Mouse (Mus musculus) liver, embryonic 14.5 days (tissue): Measurements from ENCODE around the gene Agk. TPM values are rescaled to one million over a fixed set of nuclear protein-coding genes. Genes with fewer than 3 reads are reported as not detected.

Source experiments
- ATAC-seq: fragments of 200-750 bp; cut with Nextera tagmentation; 2 replicates; pipeline ENCODE4 v1.8.0; 2017; ENCODE audit warnings: moderate number of reproducible peaks, mild to moderate bottlenecking, moderate library complexity; ENCODE audit not compliant: insufficient read depth
- DNase-seq, 3 experiments: peaks; one replicate each; pipeline ENCODE4 v3.0.0-alpha.2; 2012 to 2013; ENCODE audit warnings: low read depth in 3 of 3, low spot score in 3 of 3
- H3K27ac ChIP-seq: fragments of 300-500 bp; sonication (generic); 2 replicates; pipeline ENCODE4 v1.5.1; 2014; ENCODE audit warnings: moderate library complexity, mild to moderate bottlenecking, control low read depth, inconsistent platforms
- H3K27me3 ChIP-seq: fragments of 300-500 bp; sonication (generic); 2 replicates; pipeline ENCODE4 v1.6.1; 2014; ENCODE audit warnings: mild to moderate bottlenecking, low read length, moderate library complexity; ENCODE audit not compliant: control insufficient read depth, insufficient read depth
- H3K36me3 ChIP-seq: fragments of 300-500 bp; sonication (generic); replicated peaks from 2 replicates; pipeline ENCODE4 v1.6.1; 2014; ENCODE audit warnings: low read depth; ENCODE audit not compliant: control insufficient read depth, insufficient read depth
- H3K4me1 ChIP-seq, 2 experiments: fragments of 200-500 bp in 1 of 2; fragments of 300-500 bp in 1 of 2; sonication (generic) in 1 of 2; replicated peaks; 2 replicates each; pipeline ENCODE4 v1.6.1; 2012 to 2014; ENCODE audit warnings: antibody characterized with exemption in 1 of 2, inconsistent platforms in 1 of 2, low read length in 1 of 2; ENCODE audit not compliant: control insufficient read depth in 2 of 2, insufficient read depth in 2 of 2
- H3K4me2 ChIP-seq: fragments of 300-500 bp; sonication (generic); 2 replicates; pipeline ENCODE4 v1.6.1; 2014; ENCODE audit warnings: low read depth, mild to moderate bottlenecking, control low read depth, moderate library complexity
- H3K4me3 ChIP-seq, 2 experiments: fragments of 200-500 bp in 1 of 2; fragments of 300-500 bp in 1 of 2; sonication (generic) in 1 of 2; 2 replicates each; pipeline ENCODE4 v1.5.1; 2012 to 2014; ENCODE audit warnings: low read depth in 2 of 2, low read length in 2 of 2, mild to moderate bottlenecking in 2 of 2, control low read depth in 1 of 2, inconsistent platforms in 1 of 2, moderate library complexity in 1 of 2; ENCODE audit not compliant: insufficient read depth in 1 of 2
- H3K9ac ChIP-seq: fragments of 300-500 bp; sonication (generic); replicated peaks from 2 replicates; pipeline ENCODE4 v1.6.1; 2014; ENCODE audit warnings: mild to moderate bottlenecking, control low read depth, moderate library complexity
- H3K9me3 ChIP-seq: fragments of 300-500 bp; sonication (generic); 2 replicates; pipeline ENCODE4 v1.6.1; 2016; ENCODE audit warnings: low read length, mixed read lengths; ENCODE audit not compliant: control insufficient read depth
- CTCF ChIP-seq: IDR thresholded peaks from 2 replicates; pipeline ENCODE4 v1.5.1; 2016; ENCODE audit warnings: antibody characterized with exemption, low read depth, control low read depth
- EP300 ChIP-seq: IDR thresholded peaks from 2 replicates; pipeline ENCODE4 v1.6.1; 2016; ENCODE audit warnings: antibody characterized with exemption, low read depth
- WGBS: fragments of 180-500 bp; shearing (Covaris S2); extraction: QIAGEN DNeasy Blood & Tissue Kit; methylation state at CpG from one replicate; pipeline ENCODE4 v1.1.7; 2014; ENCODE audit not compliant: insufficient replicate concordance; 5-methylcytosine and 5-hydroxymethylcytosine counted together
- polyA plus RNA-seq, 2 experiments: library from polyadenylated mRNA; depleted of rRNA in 1 of 2; stranded (reverse) in 1 of 2; unstranded in 1 of 2; fragments of >200 nt; fragmentation: Nextera tagmentation in 1 of 2; extraction: Ambion mirVana in 1 of 2; gene quantifications; 2 replicates each; pipeline versions ENCODE4 v1.2.1 to v1.2.3; 2012 to 2014

The Agk gene
- polyA plus RNA-seq, 2 experiments, result 7.5 to 12.0 TPM

- Histone ChIP-seq H3K36me3 (no peaks in the 10 kb centered on the region), H3K4me2 (no peak overlapping the region), H3K27me3 (no peaks in the 10 kb centered on the region), H3K4me3 (no peak overlapping the region), H3K27ac (no peak overlapping the region), H3K4me1 (no peaks in the 10 kb centered on the region), H3K9ac (no peak overlapping the region), H3K9me3 (no peaks in the 10 kb centered on the region)
- DNase-seq (no peak), ATAC-seq (no peak)
- 78% methylated on average over 2 of the region's 2 CpGs for WGBS
- TF ChIP-seq EP300 (no peak), CTCF (no peak)
Observed at GRCm38 (mm10) chr6:40333497-40333896, 8.5 kb downstream of the Agk start.

- DNase-seq (no peak), ATAC-seq (no peak)
- H3K36me3 ChIP-seq, result no peaks in the 10 kb centered on the region
- no peaks in the 10 kb centered on the region for H3K9me3 ChIP-seq
- no peak overlapping the region for H3K9ac ChIP-seq
- H3K27ac ChIP-seq, result no peak overlapping the region
- WGBS, result 68% methylated on average over 6 of the region's 6 CpGs
- no peak overlapping the region for H3K4me3 ChIP-seq
- no peaks in the 10 kb centered on the region for H3K27me3 ChIP-seq
- H3K4me2 ChIP-seq, result no peak overlapping the region
- no peak for TF ChIP-seq EP300
- no peak for TF ChIP-seq CTCF
- no peaks in the 10 kb centered on the region for H3K4me1 ChIP-seq
Observed at GRCm38 (mm10) chr6:40336735-40337731, 12.1 kb downstream of the Agk start.

GRCm38 (mm10) chr6:40346959-40347771 lies 22.2 kb downstream of the Agk start:
- Histone ChIP-seq H3K4me3 (no peak overlapping the region), H3K9ac (no peak overlapping the region), H3K9me3 (no peaks in the 10 kb centered on the region), H3K4me2 (no peak overlapping the region), H3K27ac (no peak overlapping the region), H3K4me1 (peaks cover 0 to 2% of the 10 kb centered on the region in 2 experiments; a peak in 1 of 4 replicates), H3K27me3 (no peaks in the 10 kb centered on the region), H3K36me3 (no peaks in the 10 kb centered on the region)
- WGBS, result 51% methylated on average over 10 of the region's 10 CpGs
- TF ChIP-seq EP300, result no peak
- DNase-seq (no peak), ATAC-seq (no peak)

DNA sequence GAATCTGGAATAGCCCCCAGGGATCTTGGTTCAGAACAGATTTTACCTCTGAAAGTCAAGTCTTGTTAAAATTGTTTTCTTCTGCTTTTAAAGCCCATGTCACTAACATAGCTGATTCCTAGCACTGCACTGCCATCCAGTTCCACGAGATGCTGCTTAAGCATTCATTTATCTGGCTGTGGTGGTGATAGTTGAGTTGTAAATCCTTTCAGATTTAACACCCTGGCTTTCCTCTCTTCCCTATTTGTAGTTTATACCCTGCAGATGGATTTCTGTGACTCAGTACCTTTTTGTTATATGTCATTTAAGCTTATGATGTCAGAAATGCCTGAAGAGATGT lies 22.8 kb downstream of the Agk start:
- ATAC-seq, result no peak
- no peak overlapping the region for H3K27ac ChIP-seq

DNA sequence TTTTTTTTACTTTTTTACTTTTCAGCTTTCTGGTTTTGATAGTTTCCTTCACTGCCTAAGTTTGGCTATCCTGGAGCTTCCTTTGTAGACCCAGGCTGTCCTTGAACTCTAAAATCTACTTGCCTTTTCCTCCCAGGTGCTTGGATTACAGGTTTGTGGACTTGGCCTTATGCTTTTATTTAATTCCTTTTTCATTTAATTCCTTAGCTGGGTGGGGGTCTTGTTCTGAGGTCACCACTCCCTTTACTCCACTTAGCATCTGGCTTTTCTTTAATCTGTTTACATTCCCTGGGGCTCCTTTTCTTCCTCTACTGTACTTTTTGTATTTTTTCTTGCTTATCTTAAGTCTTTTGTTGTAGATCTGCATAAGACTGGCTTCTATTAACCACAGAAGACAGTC lies 25.1 kb downstream of the Agk start:
- ATAC-seq (no peak), DNase-seq (no peak)
- Histone ChIP-seq H3K36me3 (peaks cover 2% of the 10 kb centered on the region; the same call in 1 of the 2 replicates), H3K4me2 (no peak overlapping the region), H3K4me3 (no peak overlapping the region), H3K9ac (no peak overlapping the region), H3K27ac (no peak overlapping the region), H3K9me3 (no peaks in the 10 kb centered on the region), H3K4me1 (peaks cover 0 to 2% of the 10 kb centered on the region in 2 experiments; a peak in 1 of 4 replicates), H3K27me3 (no peaks in the 10 kb centered on the region)
- TF ChIP-seq EP300 (no peak), CTCF (no peak)

More for the DNA sequence above, 22.8 kb downstream of the Agk start:
- 53% methylated on average over 1 of the region's 1 CpGs for WGBS
- Histone ChIP-seq H3K27me3 (no peaks in the 10 kb centered on the region), H3K4me1 (peaks cover 0 to 2% of the 10 kb centered on the region in 2 experiments; a peak in 1 of 4 replicates), H3K4me3 (no peak overlapping the region), H3K9ac (no peak overlapping the region), H3K36me3 (peaks cover 2% of the 10 kb centered on the region; the same call in 1 of the 2 replicates), H3K4me2 (no peak overlapping the region), H3K9me3 (no peaks in the 10 kb centered on the region)
- TF ChIP-seq EP300, result no peak
- no peak for TF ChIP-seq CTCF
- no peak for DNase-seq
